Mouse (Mus musculus): ENCODE results near the gene Vwa5b2. TPM values are rescaled to one million over a fixed set of nuclear protein-coding genes. Genes with fewer than 3 reads are reported as not detected.

Gene Vwa5b2
- total and polyA plus RNA-seq, 2 experiments from 2014 or later: 36.4 to 65.7 TPM

- DNase-seq (ENCODE audit: low spot score): peak; percentile 40
- WGBS: 1% methylated on average over 67 of the region's 83 CpGs
- Histone ChIP-seq H3K9ac (replicated peaks; ENCODE audit: low read length, poor library complexity, severe bottlenecking) (peak overlapping the region; percentile 80), H3K27me3 (ENCODE audit: insufficient read depth, low read length) (no peaks in the 10 kb centered on the region), H3K9me3 (ENCODE audit: low read length) (no peaks in the 10 kb centered on the region), H3K27ac (ENCODE audit: low read depth, low read length) (peak overlapping the region; percentile 97), H3K4me1 (ENCODE audit: insufficient read depth, low read length) (peaks cover 6% of the 10 kb centered on the region; the same call in 1 of the 2 replicates), H3K4me3 (ENCODE audit: low read depth, low read length) (peak overlapping the region; percentile 69), H3K36me3 (ENCODE audit: insufficient read depth, low read length) (0 out of 2 replicates have a peak, but pooled peaks cover 8% of the 10 kb centered on the region), H3K4me2 (ENCODE audit: low read depth, low read length, poor library complexity, severe bottlenecking) (peak overlapping the region; percentile 90)
- no peak for TF ChIP-seq CTCF (IDR thresholded peaks at IDR 0.05)
- ATAC-seq (ENCODE audit: low FRiP score): peak; percentile 14
These were observed 30.5 kb downstream of the Vwa5b2 start for GRCm38 (mm10) chr16:20619541-20620398.

- H3K4me1 ChIP-seq (ENCODE audit: insufficient read depth, low read length): peaks cover 6% of the 10 kb centered on the region; the same call in 1 of the 2 replicates
- H3K9ac ChIP-seq (replicated peaks; ENCODE audit: low read length, poor library complexity, severe bottlenecking): peak overlapping the region; percentile 80
- no peak for ATAC-seq (ENCODE audit: low FRiP score)
- peak overlapping the region; percentile 97 for H3K27ac ChIP-seq (ENCODE audit: low read depth, low read length)
- WGBS: 1% methylated on average over 9 of the region's 9 CpGs
- H3K4me2 ChIP-seq (ENCODE audit: low read depth, low read length, poor library complexity, severe bottlenecking): peak overlapping the region; percentile 90
- TF ChIP-seq CTCF (IDR thresholded peaks at IDR 0.05): no peak
- DNase-seq (ENCODE audit: low spot score): peak; percentile 32
- no peaks in the 10 kb centered on the region for H3K27me3 ChIP-seq (ENCODE audit: insufficient read depth, low read length)
- H3K9me3 ChIP-seq (ENCODE audit: low read length): no peaks in the 10 kb centered on the region
- H3K4me3 ChIP-seq (ENCODE audit: low read depth, low read length): peak overlapping the region; percentile 69
- 0 out of 2 replicates have a peak, but pooled peaks cover 8% of the 10 kb centered on the region for H3K36me3 ChIP-seq (ENCODE audit: insufficient read depth, low read length)
These were observed 31.1 kb downstream of the Vwa5b2 start for GRCm38 (mm10) chr16:20620399-20620735.

GRCm38 (mm10) chr16:20620751-20621190 is 31.5 kb downstream of the Vwa5b2 start:
- WGBS: 2% methylated on average over 32 of the region's 32 CpGs
- H3K9me3 ChIP-seq (ENCODE audit: low read length): no peaks in the 10 kb centered on the region

GRCm38 (mm10) chr16:20621191-20621990 is 32.1 kb downstream of the Vwa5b2 start, which contains the start of gene Camk2n2:
Camk2n2 (minus strand) TSS chr16:20621287.
- DNase-seq (ENCODE audit: low spot score) (peak; percentile 66), ATAC-seq (ENCODE audit: low FRiP score) (peak; percentile 47)
- no peak for TF ChIP-seq CTCF (IDR thresholded peaks at IDR 0.05)
- WGBS: under 1% methylated on average over 51 of the region's 92 CpGs
- peak within 1 kb of the TSS; percentile 97 for H3K27ac ChIP-seq (ENCODE audit: low read depth, low read length)
- no peaks in the 10 kb centered on the region for H3K27me3 ChIP-seq (ENCODE audit: insufficient read depth, low read length)
- H3K36me3 ChIP-seq (ENCODE audit: insufficient read depth, low read length): 0 out of 2 replicates have a peak, but pooled peaks cover 8% of the 10 kb centered on the region
- peak within 1 kb of the TSS; percentile 69 for H3K4me3 ChIP-seq (ENCODE audit: low read depth, low read length)
- H3K4me1 ChIP-seq (ENCODE audit: insufficient read depth, low read length): peaks cover 6% of the 10 kb centered on the region; the same call in 1 of the 2 replicates
- no peaks in the 10 kb centered on the region for H3K9me3 ChIP-seq (ENCODE audit: low read length)
- H3K9ac ChIP-seq (replicated peaks; ENCODE audit: low read length, poor library complexity, severe bottlenecking): peak within 1 kb of the TSS; percentile 80
- H3K4me2 ChIP-seq (ENCODE audit: low read depth, low read length, poor library complexity, severe bottlenecking): peak within 1 kb of the TSS; percentile 90

More at GRCm38 (mm10) chr16:20620751-20621190, 31.5 kb downstream of the Vwa5b2 start:
- H3K4me2 ChIP-seq (ENCODE audit: low read depth, low read length, poor library complexity, severe bottlenecking): peak overlapping the region; percentile 90
- peak; percentile 12 for DNase-seq (ENCODE audit: low spot score)
- H3K4me3 ChIP-seq (ENCODE audit: low read depth, low read length): peak overlapping the region; percentile 69
- peak overlapping the region; percentile 80 for H3K9ac ChIP-seq (replicated peaks; ENCODE audit: low read length, poor library complexity, severe bottlenecking)
- no peaks in the 10 kb centered on the region for H3K27me3 ChIP-seq (ENCODE audit: insufficient read depth, low read length)
- H3K36me3 ChIP-seq (ENCODE audit: insufficient read depth, low read length): 0 out of 2 replicates have a peak, but pooled peaks cover 8% of the 10 kb centered on the region
- H3K4me1 ChIP-seq (ENCODE audit: insufficient read depth, low read length): peaks cover 6% of the 10 kb centered on the region; the same call in 1 of the 2 replicates
- peak; percentile 11 for ATAC-seq (ENCODE audit: low FRiP score)
- peak overlapping the region; percentile 97 for H3K27ac ChIP-seq (ENCODE audit: low read depth, low read length)
- no peak for TF ChIP-seq CTCF (IDR thresholded peaks at IDR 0.05)

GRCm38 (mm10) chr16:20621991-20622685 is 32.9 kb downstream of the Vwa5b2 start:
- ATAC-seq (ENCODE audit: low FRiP score) (peak; percentile 75), DNase-seq (ENCODE audit: low spot score) (peak; percentile 85)
- no peaks in the 10 kb centered on the region for H3K27me3 ChIP-seq (ENCODE audit: insufficient read depth, low read length)
- H3K4me3 ChIP-seq (ENCODE audit: low read depth, low read length): peak overlapping the region; percentile 69
- under 1% methylated on average over 35 of the region's 37 CpGs for WGBS
- peaks cover 6% of the 10 kb centered on the region; the same call in 1 of the 2 replicates for H3K4me1 ChIP-seq (ENCODE audit: insufficient read depth, low read length)
- H3K27ac ChIP-seq (ENCODE audit: low read depth, low read length): peak overlapping the region; percentile 97
- H3K4me2 ChIP-seq (ENCODE audit: low read depth, low read length, poor library complexity, severe bottlenecking): peak overlapping the region; percentile 90
- peak overlapping the region; percentile 80 for H3K9ac ChIP-seq (replicated peaks; ENCODE audit: low read length, poor library complexity, severe bottlenecking)
- H3K36me3 ChIP-seq (ENCODE audit: insufficient read depth, low read length): 0 out of 2 replicates have a peak, but pooled peaks cover 8% of the 10 kb centered on the region
- H3K9me3 ChIP-seq (ENCODE audit: low read length): no peaks in the 10 kb centered on the region
- TF ChIP-seq CTCF (IDR thresholded peaks at IDR 0.05): no peak
